Mouse (Mus musculus): Measurements from ENCODE around the gene Aldh9a1. TPM values are rescaled to one million over a fixed set of nuclear protein-coding genes. Genes with fewer than 3 reads are reported as not detected.

Gene Aldh9a1
- polyA plus RNA-seq, 1 experiment = 33.4 TPM

- Histone ChIP-seq H3K4me1 (ENCODE audit: control insufficient read depth, insufficient read depth, low read length) (no peaks in the 10 kb centered on the region; the same call in 1 of the 2 replicates), H3K27ac (ENCODE audit: insufficient read depth, low read length) (no peak overlapping the region)
These were observed 18.7 kb downstream of the Aldh9a1 start for GRCm38 (mm10) chr1:167368513-167368912.

GRCm38 (mm10) chr1:167369905-167370304, 20.1 kb downstream of the Aldh9a1 start:
- TF ChIP-seq CTCF (IDR thresholded peaks at IDR 0.05; ENCODE audit: extremely low read depth, insufficient read depth, low read length) (peak; percentile 99), POLR2A (IDR thresholded peaks at IDR 0.05; ENCODE audit: extremely low read depth, insufficient read depth, low read length) (no peak)
- no peak overlapping the region for H3K4me3 ChIP-seq (ENCODE audit: insufficient read depth, low read length)
- no peak overlapping the region for H3K27ac ChIP-seq (ENCODE audit: insufficient read depth, low read length)
- no peaks in the 10 kb centered on the region; the same call in 1 of the 2 replicates for H3K4me1 ChIP-seq (ENCODE audit: control insufficient read depth, insufficient read depth, low read length)

More at GRCm38 (mm10) chr1:167368513-167368912, 18.7 kb downstream of the Aldh9a1 start:
- no peak overlapping the region for H3K4me3 ChIP-seq (ENCODE audit: insufficient read depth, low read length)
- no peak for TF ChIP-seq CTCF (IDR thresholded peaks at IDR 0.05; ENCODE audit: extremely low read depth, insufficient read depth, low read length)
- no peak for TF ChIP-seq POLR2A (IDR thresholded peaks at IDR 0.05; ENCODE audit: extremely low read depth, insufficient read depth, low read length)

GRCm38 (mm10) chr1:167372739-167373138, 22.9 kb downstream of the Aldh9a1 start:
- no peak for TF ChIP-seq CTCF (IDR thresholded peaks at IDR 0.05; ENCODE audit: extremely low read depth, insufficient read depth, low read length)
- TF ChIP-seq POLR2A (IDR thresholded peaks at IDR 0.05; ENCODE audit: extremely low read depth, insufficient read depth, low read length) = no peak
- Histone ChIP-seq H3K27ac (ENCODE audit: insufficient read depth, low read length) (no peak overlapping the region), H3K4me3 (ENCODE audit: insufficient read depth, low read length) (no peak overlapping the region), H3K4me1 (ENCODE audit: control insufficient read depth, insufficient read depth, low read length) (no peaks in the 10 kb centered on the region)

GRCm38 (mm10) chr1:167374003-167374784, 24.4 kb downstream of the Aldh9a1 start:
- TF ChIP-seq POLR2A (IDR thresholded peaks at IDR 0.05; ENCODE audit: extremely low read depth, insufficient read depth, low read length) (no peak), CTCF (IDR thresholded peaks at IDR 0.05; ENCODE audit: extremely low read depth, insufficient read depth, low read length) (no peak)
- H3K4me3 ChIP-seq (ENCODE audit: insufficient read depth, low read length) = no peak overlapping the region
- H3K27ac ChIP-seq (ENCODE audit: insufficient read depth, low read length) = no peak overlapping the region
- no peaks in the 10 kb centered on the region for H3K4me1 ChIP-seq (ENCODE audit: control insufficient read depth, insufficient read depth, low read length)

- no peak overlapping the region for H3K4me3 ChIP-seq (ENCODE audit: insufficient read depth, low read length)
- H3K27ac ChIP-seq (ENCODE audit: insufficient read depth, low read length) = no peak overlapping the region
- H3K4me1 ChIP-seq (ENCODE audit: control insufficient read depth, insufficient read depth, low read length) = no peaks in the 10 kb centered on the region
- TF ChIP-seq POLR2A (IDR thresholded peaks at IDR 0.05; ENCODE audit: extremely low read depth, insufficient read depth, low read length) = no peak
- no peak for TF ChIP-seq CTCF (IDR thresholded peaks at IDR 0.05; ENCODE audit: extremely low read depth, insufficient read depth, low read length)
These were observed 25.2 kb downstream of the Aldh9a1 start for GRCm38 (mm10) chr1:167374942-167375341.

GRCm38 (mm10) chr1:167378019-167378418, 28.2 kb downstream of the Aldh9a1 start:
- Histone ChIP-seq H3K4me3 (ENCODE audit: insufficient read depth, low read length) (no peak overlapping the region), H3K27ac (ENCODE audit: insufficient read depth, low read length) (no peak overlapping the region)
- TF ChIP-seq POLR2A (IDR thresholded peaks at IDR 0.05; ENCODE audit: extremely low read depth, insufficient read depth, low read length) = no peak
- no peak for TF ChIP-seq CTCF (IDR thresholded peaks at IDR 0.05; ENCODE audit: extremely low read depth, insufficient read depth, low read length)

GRCm38 (mm10) chr1:167379751-167380150, 30.0 kb downstream of the Aldh9a1 start:
- Histone ChIP-seq H3K4me3 (ENCODE audit: insufficient read depth, low read length) (no peak overlapping the region), H3K27ac (ENCODE audit: insufficient read depth, low read length) (no peak overlapping the region), H3K4me1 (ENCODE audit: control insufficient read depth, insufficient read depth, low read length) (no peaks in the 10 kb centered on the region)
- TF ChIP-seq POLR2A (IDR thresholded peaks at IDR 0.05; ENCODE audit: extremely low read depth, insufficient read depth, low read length) (no peak), CTCF (IDR thresholded peaks at IDR 0.05; ENCODE audit: extremely low read depth, insufficient read depth, low read length) (no peak)

More at GRCm38 (mm10) chr1:167378019-167378418, 28.2 kb downstream of the Aldh9a1 start:
- no peaks in the 10 kb centered on the region for H3K4me1 ChIP-seq (ENCODE audit: control insufficient read depth, insufficient read depth, low read length)

GRCm38 (mm10) chr1:167380223-167380622, 30.4 kb downstream of the Aldh9a1 start:
- Histone ChIP-seq H3K4me1 (ENCODE audit: control insufficient read depth, insufficient read depth, low read length) (no peaks in the 10 kb centered on the region), H3K4me3 (ENCODE audit: insufficient read depth, low read length) (no peak overlapping the region), H3K27ac (ENCODE audit: insufficient read depth, low read length) (no peak overlapping the region)
- TF ChIP-seq POLR2A (IDR thresholded peaks at IDR 0.05; ENCODE audit: extremely low read depth, insufficient read depth, low read length) (no peak), CTCF (IDR thresholded peaks at IDR 0.05; ENCODE audit: extremely low read depth, insufficient read depth, low read length) (no peak)

- TF ChIP-seq POLR2A (IDR thresholded peaks at IDR 0.05; ENCODE audit: extremely low read depth, insufficient read depth, low read length) (no peak), CTCF (IDR thresholded peaks at IDR 0.05; ENCODE audit: extremely low read depth, insufficient read depth, low read length) (no peak)
- H3K4me3 ChIP-seq (ENCODE audit: insufficient read depth, low read length) = no peak overlapping the region
These were observed 31.5 kb downstream of the Aldh9a1 start for GRCm38 (mm10) chr1:167381050-167382015.

More at GRCm38 (mm10) chr1:167381050-167382015, 31.5 kb downstream of the Aldh9a1 start:
- Histone ChIP-seq H3K4me1 (ENCODE audit: control insufficient read depth, insufficient read depth, low read length) (no peaks in the 10 kb centered on the region), H3K27ac (ENCODE audit: insufficient read depth, low read length) (no peak overlapping the region)
